10 mouse cellular contexts compared by ENCODE assay signal in the genomic region with DNA sequence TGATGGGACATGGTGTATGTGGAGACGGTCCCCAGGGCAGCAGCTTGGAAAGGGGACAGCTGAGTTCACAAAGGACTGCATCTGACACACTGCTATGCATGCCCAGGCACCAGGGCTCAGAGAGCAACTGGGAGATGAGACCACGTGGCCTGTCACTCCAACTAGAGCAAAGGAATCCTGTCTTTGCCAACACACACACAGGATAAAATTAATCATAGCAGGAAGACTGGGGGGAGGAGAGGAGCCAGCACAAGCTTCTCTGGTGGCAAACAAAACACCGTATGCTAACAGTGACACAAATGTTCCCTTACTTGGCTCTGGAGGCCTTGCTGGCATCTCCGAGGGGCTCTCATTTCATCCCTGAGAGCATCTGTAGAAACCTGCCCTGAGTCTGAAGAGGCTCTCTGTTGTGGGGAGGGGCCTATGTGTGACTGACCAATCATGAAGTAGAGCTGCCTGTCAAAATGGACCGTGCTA.
DNase-seq lines count a peak whose midpoint lies in the region; ATAC-seq and TF ChIP-seq lines count a peak whose summit lies in the region.
"Had no signal": no experiment of that assay in that cellular context is flagged by ENCODE, and none has a peak within 500 bp of the region (broad histone marks: within the 10 kb centered on the region; RNA-seq: fewer than 3 reads in every experiment).

No protein-coding gene starts in this region.

- H3K9ac ChIP-seq in hindbrain, embryonic 12.5 days, result no peak overlapping the region
- H3K9ac ChIP-seq in hindbrain, embryonic 16.5 days (ENCODE audit: low read depth, low read length), result no peak overlapping the region

- H3K36me3 ChIP-seq in hindbrain, embryonic 12.5 days, result no peaks in the 10 kb centered on the region
- H3K36me3 ChIP-seq in hindbrain, embryonic 10.5 days, result no peaks in the 10 kb centered on the region
- no peaks in the 10 kb centered on the region for H3K36me3 ChIP-seq in hindbrain, embryonic 16.5 days (ENCODE audit: control insufficient read depth, insufficient read depth, low read length)

- peak; percentile 38; the same call in 1 of the 2 replicates for ATAC-seq in hindbrain, embryonic 12.5 days (ENCODE audit: low FRiP score)
- ATAC-seq in hindbrain, embryonic 16.5 days, result peak; percentile 88
- ATAC-seq in granulocyte monocyte progenitor cell, adult 5-6 weeks (replicated peaks; ENCODE audit: poor library complexity, severe bottlenecking), result no peak
- ATAC-seq in CD4-positive, CD25-positive, alpha-beta regulatory T cell, adult 4 months, result no peak
- ATAC-seq: Patski had no signal

- DNase-seq in hindbrain, embryonic 10.5 days (ENCODE audit: low spot score), result no peak
- DNase-seq in adipocyte (ENCODE audit: low spot score), result peak; percentile 58
- DNase-seq in brain, embryonic 14.5 days (ENCODE audit: low read depth), result peak; percentile 67
- DNase-seq: gastrocnemius, adult 2 months; thymus, adult 2 months had no signal

- TF ChIP-seq CTCF in brain, embryonic 14.5 days (IDR thresholded peaks at IDR 0.05; ENCODE audit: borderline replicate concordance, extremely low read depth, insufficient read depth, insufficient read length), result no peak

- WGBS in hindbrain, embryonic 12.5 days, result 44% methylated on average over 5 of the region's 5 CpGs
- WGBS in hindbrain, embryonic 10.5 days, result 64% methylated on average over 5 of the region's 5 CpGs
- WGBS in hindbrain, embryonic 16.5 days, result 41% methylated on average over 5 of the region's 5 CpGs

- H3K4me2 ChIP-seq in hindbrain, embryonic 12.5 days (replicated peaks), result no peak overlapping the region
- H3K4me2 ChIP-seq in hindbrain, embryonic 16.5 days (ENCODE audit: low read length), result no peak overlapping the region

- H3K9me3 ChIP-seq in hindbrain, embryonic 12.5 days (replicated peaks), result no peaks in the 10 kb centered on the region
- no peaks in the 10 kb centered on the region for H3K9me3 ChIP-seq in hindbrain, embryonic 10.5 days
- H3K9me3 ChIP-seq in hindbrain, embryonic 16.5 days (ENCODE audit: control insufficient read depth, low read length), result no peaks in the 10 kb centered on the region

- H3K27ac ChIP-seq in hindbrain, embryonic 12.5 days, result no peak overlapping the region
- H3K27ac ChIP-seq in hindbrain, embryonic 10.5 days, result no peak overlapping the region
- no peak overlapping the region for H3K27ac ChIP-seq in hindbrain, embryonic 16.5 days (ENCODE audit: low read depth, low read length)
- H3K27ac ChIP-seq: gastrocnemius, adult 2 months had no signal

- no peaks in the 10 kb centered on the region for H3K4me1 ChIP-seq in hindbrain, embryonic 12.5 days
- H3K4me1 ChIP-seq in hindbrain, embryonic 10.5 days (replicated peaks), result peaks cover 7% of the 10 kb centered on the region; the same call in 1 of the 2 replicates
- H3K4me1 ChIP-seq in hindbrain, embryonic 16.5 days (ENCODE audit: control insufficient read depth, insufficient read depth, low read depth, low read length), result no peaks in the 10 kb centered on the region; the same call in 1 of the 2 replicates

- H3K27me3 ChIP-seq in hindbrain, embryonic 12.5 days, result no peaks in the 10 kb centered on the region
- H3K27me3 ChIP-seq in hindbrain, embryonic 10.5 days (ENCODE audit: insufficient read depth, poor library complexity, severe bottlenecking), result no peaks in the 10 kb centered on the region
- H3K27me3 ChIP-seq in hindbrain, embryonic 16.5 days (replicated peaks; ENCODE audit: control insufficient read depth, insufficient read depth, low read length), result no peaks in the 10 kb centered on the region
- H3K27me3 ChIP-seq: Patski had no signal

- TF ChIP-seq POLR2A in brain, embryonic 14.5 days (IDR thresholded peaks at IDR 0.05; ENCODE audit: borderline replicate concordance, extremely low read depth, insufficient read depth, insufficient read length, poor library complexity, severe bottlenecking), result no peak

- H3K4me3 ChIP-seq in hindbrain, embryonic 12.5 days, result no peak overlapping the region
- H3K4me3 ChIP-seq in hindbrain, embryonic 10.5 days, result no peak overlapping the region
- no peak overlapping the region for H3K4me3 ChIP-seq in hindbrain, embryonic 16.5 days (ENCODE audit: low read length)
- H3K4me3 ChIP-seq: gastrocnemius, adult 2 months had no signal

Comparison
In these comparisons a context has a peak if more than half of its experiments do, and no peak if none do; other contexts are left out.
1. ATAC-seq: peak in hindbrain, embryonic 12.5 days (single experiment) and hindbrain, embryonic 16.5 days (single experiment); none in granulocyte monocyte progenitor cell, adult 5-6 weeks (single experiment) and CD4-positive, CD25-positive, alpha-beta regulatory T cell, adult 4 months (single experiment).